Mouse (Mus musculus): ENCODE results near the gene Lrrc2. TPM values are rescaled to one million over a fixed set of nuclear protein-coding genes. Genes with fewer than 3 reads are reported as not detected.
A peak's percentile ranks its signal among the peaks of the same experiment; 100 is the strongest.

The Lrrc2 gene
- polyA plus RNA-seq, 1 experiment = not detected

- no peak for TF ChIP-seq POLR2A (IDR thresholded peaks at IDR 0.05; ENCODE audit: insufficient read depth, low read depth, low read length)
- TF ChIP-seq CTCF (IDR thresholded peaks at IDR 0.05; ENCODE audit: insufficient read depth, low read depth, low read length) = no peak
- Histone ChIP-seq H3K4me3 (ENCODE audit: insufficient read depth, low read depth, low read length) (no peak overlapping the region), H3K27ac (ENCODE audit: insufficient read depth, low read depth, low read length) (no peak overlapping the region), H3K4me1 (ENCODE audit: control insufficient read depth, insufficient read depth, low read length) (no peaks in the 10 kb centered on the region)
- 54% methylated on average over 15 of the region's 15 CpGs for WGBS
Observed at GRCm38 (mm10) chr9:110920665-110921419, 30.5 kb upstream of the Lrrc2 start.

DNA sequence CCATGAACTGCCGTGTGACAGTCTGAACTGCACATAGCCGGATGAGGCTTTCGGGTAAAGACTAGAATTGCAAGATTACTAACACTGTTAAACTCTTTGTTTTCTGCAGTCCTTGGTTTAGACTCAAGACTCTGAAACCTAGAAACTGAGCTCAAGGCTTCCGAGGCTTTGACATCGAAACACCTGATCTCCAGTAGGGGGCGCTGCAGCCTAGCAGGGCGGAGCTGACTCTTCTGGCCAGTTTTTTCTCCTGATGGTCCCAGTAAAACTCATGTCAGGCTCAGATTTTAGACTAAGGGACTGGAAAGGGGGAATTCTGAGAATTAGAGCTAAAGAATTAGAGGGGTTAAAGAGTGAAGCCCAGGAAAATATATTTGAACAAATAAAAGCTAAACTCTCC, 28.6 kb upstream of the Lrrc2 start:
- TF ChIP-seq POLR2A (IDR thresholded peaks at IDR 0.05; ENCODE audit: insufficient read depth, low read depth, low read length) (no peak), CTCF (IDR thresholded peaks at IDR 0.05; ENCODE audit: insufficient read depth, low read depth, low read length) (peak; percentile 64; the same call in 1 of the 2 replicates)
- Histone ChIP-seq H3K27ac (ENCODE audit: insufficient read depth, low read depth, low read length) (no peak overlapping the region), H3K4me1 (ENCODE audit: control insufficient read depth, insufficient read depth, low read length) (no peaks in the 10 kb centered on the region), H3K4me3 (ENCODE audit: insufficient read depth, low read depth, low read length) (no peak overlapping the region)
- WGBS = 19% methylated on average over 7 of the region's 7 CpGs

- Histone ChIP-seq H3K4me3 (ENCODE audit: insufficient read depth, low read depth, low read length) (no peak overlapping the region), H3K27ac (ENCODE audit: insufficient read depth, low read depth, low read length) (no peak overlapping the region), H3K4me1 (ENCODE audit: control insufficient read depth, insufficient read depth, low read length) (no peaks in the 10 kb centered on the region)
- TF ChIP-seq POLR2A (IDR thresholded peaks at IDR 0.05; ENCODE audit: insufficient read depth, low read depth, low read length) = no peak
- TF ChIP-seq CTCF (IDR thresholded peaks at IDR 0.05; ENCODE audit: insufficient read depth, low read depth, low read length) = no peak
- WGBS = 54% methylated on average over 6 of the region's 6 CpGs
Observed at GRCm38 (mm10) chr9:110931573-110931972, 19.8 kb upstream of the Lrrc2 start.

GRCm38 (mm10) chr9:110933850-110934437, 17.4 kb upstream of the Lrrc2 start:
- H3K4me1 ChIP-seq (ENCODE audit: control insufficient read depth, insufficient read depth, low read length) = no peaks in the 10 kb centered on the region
- TF ChIP-seq POLR2A (IDR thresholded peaks at IDR 0.05; ENCODE audit: insufficient read depth, low read depth, low read length) = no peak
- no peak overlapping the region for H3K4me3 ChIP-seq (ENCODE audit: insufficient read depth, low read depth, low read length)
- H3K27ac ChIP-seq (ENCODE audit: insufficient read depth, low read depth, low read length) = no peak overlapping the region
- WGBS = 73% methylated on average over 12 of the region's 12 CpGs

GRCm38 (mm10) chr9:110935941-110936340, 15.4 kb upstream of the Lrrc2 start:
- H3K4me3 ChIP-seq (ENCODE audit: insufficient read depth, low read depth, low read length) = no peak overlapping the region

GRCm38 (mm10) chr9:110937506-110938490, 13.5 kb upstream of the Lrrc2 start:
- WGBS = 89% methylated on average over 12 of the region's 12 CpGs

More at GRCm38 (mm10) chr9:110935941-110936340, 15.4 kb upstream of the Lrrc2 start:
- 86% methylated on average over 7 of the region's 7 CpGs for WGBS
- no peak overlapping the region for H3K27ac ChIP-seq (ENCODE audit: insufficient read depth, low read depth, low read length)
- H3K4me1 ChIP-seq (ENCODE audit: control insufficient read depth, insufficient read depth, low read length) = no peaks in the 10 kb centered on the region
- TF ChIP-seq CTCF (IDR thresholded peaks at IDR 0.05; ENCODE audit: insufficient read depth, low read depth, low read length) (no peak), POLR2A (IDR thresholded peaks at IDR 0.05; ENCODE audit: insufficient read depth, low read depth, low read length) (no peak)

GRCm38 (mm10) chr9:110944265-110944664, 7.1 kb upstream of the Lrrc2 start:
- H3K4me3 ChIP-seq (ENCODE audit: insufficient read depth, low read depth, low read length) = no peak overlapping the region
- peaks cover 5% of the 10 kb centered on the region; the same call in 1 of the 2 replicates for H3K4me1 ChIP-seq (ENCODE audit: control insufficient read depth, insufficient read depth, low read length)
- 34% methylated on average over 13 of the region's 13 CpGs for WGBS
- TF ChIP-seq CTCF (IDR thresholded peaks at IDR 0.05; ENCODE audit: insufficient read depth, low read depth, low read length) (no peak), POLR2A (IDR thresholded peaks at IDR 0.05; ENCODE audit: insufficient read depth, low read depth, low read length) (no peak)
- H3K27ac ChIP-seq (ENCODE audit: insufficient read depth, low read depth, low read length) = no peak overlapping the region

More at GRCm38 (mm10) chr9:110937506-110938490, 13.5 kb upstream of the Lrrc2 start:
- no peak for TF ChIP-seq CTCF (IDR thresholded peaks at IDR 0.05; ENCODE audit: insufficient read depth, low read depth, low read length)
- TF ChIP-seq POLR2A (IDR thresholded peaks at IDR 0.05; ENCODE audit: insufficient read depth, low read depth, low read length) = no peak
- Histone ChIP-seq H3K4me3 (ENCODE audit: insufficient read depth, low read depth, low read length) (no peak overlapping the region), H3K4me1 (ENCODE audit: control insufficient read depth, insufficient read depth, low read length) (no peaks in the 10 kb centered on the region), H3K27ac (ENCODE audit: insufficient read depth, low read depth, low read length) (no peak overlapping the region)

GRCm38 (mm10) chr9:110945343-110945742, 6.0 kb upstream of the Lrrc2 start:
- no peak for TF ChIP-seq POLR2A (IDR thresholded peaks at IDR 0.05; ENCODE audit: insufficient read depth, low read depth, low read length)
- TF ChIP-seq CTCF (IDR thresholded peaks at IDR 0.05; ENCODE audit: insufficient read depth, low read depth, low read length) = no peak
- Histone ChIP-seq H3K4me1 (ENCODE audit: control insufficient read depth, insufficient read depth, low read length) (peaks cover 5% of the 10 kb centered on the region; the same call in 1 of the 2 replicates), H3K27ac (ENCODE audit: insufficient read depth, low read depth, low read length) (no peak overlapping the region), H3K4me3 (ENCODE audit: insufficient read depth, low read depth, low read length) (no peak overlapping the region)
- 43% methylated on average over 18 of the region's 18 CpGs for WGBS
